Mouse (Mus musculus): ENCODE measurements around the gene Gm1043.

DNA sequence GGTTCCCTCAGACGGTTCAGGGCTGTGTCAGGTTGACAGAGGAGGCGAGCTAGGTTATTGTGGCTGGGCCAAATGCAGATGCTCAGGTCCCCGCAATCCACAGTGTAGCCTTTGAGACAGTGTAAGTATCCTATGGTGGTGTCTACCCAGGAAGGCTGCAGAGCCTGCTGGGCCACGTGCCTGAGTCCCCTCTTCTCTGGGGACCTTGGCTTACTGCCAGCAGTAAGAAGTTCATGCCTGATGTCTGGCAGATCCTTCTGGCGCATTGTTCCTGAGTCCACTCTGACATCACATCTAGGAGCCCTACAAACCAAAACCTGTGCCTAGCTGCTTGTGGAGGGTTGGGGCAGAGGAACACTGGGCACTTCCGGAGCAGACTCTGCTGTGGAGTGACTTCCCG lies 27.2 kb downstream of the Gm1043 start:
- TF ChIP-seq CTCF (IDR thresholded peaks at IDR 0.05; ENCODE audit: borderline replicate concordance, control insufficient read depth, extremely low read depth, insufficient read depth, low read length, poor library complexity) (no peak), POLR2A (IDR thresholded peaks at IDR 0.05; ENCODE audit: control insufficient read depth, extremely low read depth, insufficient read depth, low read length, poor library complexity) (no peak)

Data from thymus, adult 2 months (tissue).